Mouse (Mus musculus): ENCODE results near the gene Epha1.

Epha1 gene

DNA sequence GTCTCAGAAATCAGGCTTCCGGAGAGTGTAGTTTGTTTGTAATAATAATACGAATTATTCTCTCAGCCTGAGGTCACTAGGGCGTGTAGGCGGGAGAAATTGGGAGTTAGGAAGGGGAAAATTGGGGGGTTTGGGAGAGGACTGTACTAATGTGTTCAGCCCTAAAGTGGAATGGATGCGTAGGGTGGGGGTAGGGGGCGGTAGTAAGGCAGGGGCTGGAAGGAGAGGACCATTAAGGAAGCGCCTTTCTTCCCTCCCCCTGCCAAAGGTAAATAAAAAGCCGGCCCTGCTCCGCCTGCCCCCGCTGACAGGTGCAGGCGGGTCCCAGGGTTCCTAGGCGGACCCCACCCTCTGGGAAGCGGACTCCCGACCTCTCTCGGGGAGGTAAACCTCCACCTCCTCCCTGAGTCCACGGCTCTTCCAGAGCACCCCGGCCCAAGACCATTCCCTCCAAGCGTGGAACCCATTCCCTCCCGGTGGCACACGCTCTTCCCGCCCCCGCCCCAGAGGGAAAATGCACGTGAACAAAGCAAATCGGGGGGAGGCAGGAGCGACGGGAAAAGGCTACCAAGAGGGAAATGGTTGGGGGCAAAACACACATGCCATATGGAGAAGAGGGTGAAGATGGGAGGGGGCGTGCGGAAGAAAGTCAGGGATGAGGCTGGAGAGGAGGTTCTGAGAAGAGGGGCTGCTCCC lies 49.5 kb downstream of the Epha1 start:
- DNase-seq = no peak

DNA sequence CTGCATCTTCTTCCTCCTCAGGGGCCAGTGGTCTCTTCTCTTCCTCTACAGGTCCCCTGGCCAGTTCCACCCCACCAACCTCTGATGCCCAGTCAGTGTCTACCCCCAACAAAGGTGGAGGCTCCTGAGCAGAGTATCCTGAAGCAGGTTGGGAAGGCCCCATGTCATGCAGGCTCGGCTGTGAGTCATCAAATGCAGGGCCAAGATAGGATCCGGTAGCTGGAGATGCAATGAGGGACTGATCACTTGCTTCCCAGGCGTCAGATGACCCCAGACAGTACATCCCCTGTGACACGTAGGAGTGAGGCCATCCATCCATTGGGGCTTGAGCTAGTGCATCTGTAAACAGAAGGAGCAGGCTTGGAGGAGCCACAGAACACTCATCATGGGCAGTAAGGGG lies 54.8 kb downstream of the Epha1 start:
- no peak for DNase-seq

DNA sequence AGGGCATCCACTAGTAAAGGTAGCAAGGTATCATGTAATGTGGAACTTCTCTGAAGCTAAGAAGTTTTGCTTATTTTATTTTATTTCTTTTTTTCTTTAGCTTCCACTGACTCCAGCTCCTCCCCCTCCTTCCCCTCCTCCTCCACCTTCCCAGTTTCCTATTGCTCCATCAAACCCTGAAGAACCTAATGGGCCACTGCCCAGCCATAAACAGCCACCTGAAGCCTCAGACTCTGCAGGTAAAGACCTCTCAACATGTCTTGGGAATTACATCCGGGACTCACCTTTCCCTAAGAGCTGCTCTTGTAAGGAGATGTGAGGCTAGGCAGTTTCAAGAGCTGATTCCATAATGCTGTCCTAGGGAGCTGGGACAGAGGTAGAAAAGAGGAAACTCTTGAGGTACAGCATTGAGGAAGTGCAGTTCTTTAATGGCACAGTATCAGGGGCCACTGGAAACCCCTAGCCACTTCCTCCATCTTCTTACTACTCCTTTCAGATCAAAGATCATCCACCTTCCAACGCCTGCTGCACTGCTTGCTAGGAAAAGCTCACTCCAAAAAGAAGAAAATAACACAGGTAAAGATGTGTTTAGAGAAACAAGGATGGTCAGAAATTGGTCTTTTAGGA lies 62.5 kb downstream of the Epha1 start:
- DNase-seq = no peak

DNA sequence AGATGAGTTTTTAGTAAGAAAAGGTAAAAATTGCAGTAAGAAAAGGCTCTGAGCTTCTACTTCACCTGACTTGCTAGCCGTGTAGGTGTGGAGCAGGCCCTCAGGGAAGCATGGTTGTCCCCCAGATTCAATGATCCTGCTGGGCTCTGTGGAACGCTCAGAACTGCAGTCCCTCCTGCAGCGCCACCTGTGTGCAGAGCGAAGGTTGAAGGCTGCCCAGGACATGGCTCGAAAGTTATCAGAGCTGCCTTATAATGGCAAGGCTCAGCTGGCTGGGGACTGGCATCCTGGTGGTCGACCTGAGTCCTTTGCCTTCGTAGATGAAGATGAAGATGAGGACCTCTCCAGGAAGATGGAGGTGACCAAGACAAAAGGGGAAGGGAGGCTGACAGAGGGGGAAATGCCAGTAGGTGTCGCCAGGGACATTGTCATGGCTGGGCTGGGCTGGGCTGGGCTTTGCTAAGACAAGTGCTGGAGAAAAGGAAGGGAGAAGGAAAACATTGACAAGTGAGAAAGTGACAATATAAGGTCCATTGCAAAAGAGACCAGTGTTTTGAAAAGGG lies 63.2 kb downstream of the Epha1 start:
- peak; percentile 17 to 27 for DNase-seq

All from kidney, postnatal 4 days (tissue).